Mouse (Mus musculus) frontal cortex, postnatal 25 days (tissue): Measurements from ENCODE around the gene Slc13a3.

ENCODE experiments used
- DNase-seq, 2 experiments: peaks; one replicate each; pipeline ENCODE4 v3.0.0; 2022; ENCODE audit warnings: low spot score in 2 of 2

Slc13a3 gene

GRCm38 (mm10) chr2:165415141-165415721 lies 57.8 kb downstream of the Slc13a3 start:
- DNase-seq, result no peak

GRCm38 (mm10) chr2:165414321-165414720 lies 58.7 kb downstream of the Slc13a3 start:
- DNase-seq, result no peak

- no peak for DNase-seq
Measured at GRCm38 (mm10) chr2:165413884-165414283, 59.1 kb downstream of the Slc13a3 start.

GRCm38 (mm10) chr2:165407700-165408301 lies 65.2 kb downstream of the Slc13a3 start:
- DNase-seq, result peak; percentile 65 to 75

- peak in 1 of 2 experiments; percentile 43 for DNase-seq
Measured at GRCm38 (mm10) chr2:165405351-165405750, 67.7 kb downstream of the Slc13a3 start.

- DNase-seq, result no peak
Measured at GRCm38 (mm10) chr2:165404951-165405350, 68.1 kb downstream of the Slc13a3 start.

GRCm38 (mm10) chr2:165398164-165398785 lies 74.8 kb downstream of the Slc13a3 start:
- no peak for DNase-seq

- no peak for DNase-seq
Measured at GRCm38 (mm10) chr2:165397502-165398163, 75.4 kb downstream of the Slc13a3 start.

GRCm38 (mm10) chr2:165396831-165397501 lies 76.1 kb downstream of the Slc13a3 start:
- DNase-seq, result no peak

- no peak for DNase-seq
Measured at GRCm38 (mm10) chr2:165392156-165392555, 80.9 kb downstream of the Slc13a3 start.

- DNase-seq, result peak in 1 of 2 experiments; percentile 49
Measured at GRCm38 (mm10) chr2:165391561-165391960, 81.5 kb downstream of the Slc13a3 start.

GRCm38 (mm10) chr2:165389299-165389952 lies 83.6 kb downstream of the Slc13a3 start:
- no peak for DNase-seq

- peak; percentile 93 for DNase-seq
Measured at GRCm38 (mm10) chr2:165387844-165388495, 85.1 kb downstream of the Slc13a3 start, which contains the start of gene Zfp334. TSS of gene Zfp334 (minus strand) at chr2:165388259.

GRCm38 (mm10) chr2:165387370-165387769 lies 85.7 kb downstream of the Slc13a3 start:
- DNase-seq, result no peak

GRCm38 (mm10) chr2:165380050-165380449 lies 93.0 kb downstream of the Slc13a3 start:
- DNase-seq, result no peak

- no peak for DNase-seq
Measured at GRCm38 (mm10) chr2:165376001-165376400, 97.0 kb downstream of the Slc13a3 start.

GRCm38 (mm10) chr2:165375478-165375877 lies 97.6 kb downstream of the Slc13a3 start:
- no peak for DNase-seq

- DNase-seq, result no peak
Measured at GRCm38 (mm10) chr2:165371066-165371465, 102.0 kb downstream of the Slc13a3 start.

GRCm38 (mm10) chr2:165370348-165370747 lies 102.7 kb downstream of the Slc13a3 start:
- DNase-seq, result no peak

- no peak for DNase-seq
Measured at GRCm38 (mm10) chr2:165368496-165368895, 104.5 kb downstream of the Slc13a3 start, which contains the start of gene Zfp663. TSS of gene Zfp663 (minus strand) at chr2:165368729.
